Mouse (Mus musculus): ENCODE measurements at regions not wholly inside any gene's neighbourhood (a gene's known extent, or its start where the extent isn't known, plus 50 kb on each side); places are given as distances from the start of the nearest gene placed in this dataset.

DNA sequence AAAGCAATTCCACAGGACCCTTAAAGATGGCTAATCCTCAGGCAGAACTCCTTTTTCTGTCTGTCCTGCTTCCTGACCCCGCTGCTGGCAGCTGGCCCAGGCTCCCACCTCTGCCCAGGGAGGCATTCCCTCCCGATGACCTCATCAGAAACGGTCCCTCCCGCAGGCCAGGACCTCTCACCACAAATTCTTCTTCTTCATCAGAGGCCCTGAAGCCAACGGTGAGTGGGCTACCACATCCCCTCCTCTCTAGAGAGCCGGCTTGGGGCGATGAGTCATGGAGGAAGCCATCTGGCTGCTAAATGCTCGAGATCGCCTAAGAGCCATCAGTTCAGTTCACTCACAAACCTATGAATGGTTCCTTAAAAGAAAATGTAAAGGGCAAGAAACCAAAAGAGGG lies 56.7 kb upstream of the Tpm1 start:
- H3K4me2 ChIP-seq (replicated peaks; ENCODE audit: low read depth, low read length), result no peak overlapping the region
- no peaks in the 10 kb centered on the region for H3K9me3 ChIP-seq (ENCODE audit: control insufficient read depth, low read length)
- H3K27ac ChIP-seq (ENCODE audit: low read depth, low read length), result peak overlapping the region; percentile 7; the same call in 1 of the 2 replicates
- peaks cover 39% of the 10 kb centered on the region for H3K4me1 ChIP-seq (ENCODE audit: control insufficient read depth, insufficient read depth, low read length)
- H3K9ac ChIP-seq (ENCODE audit: low read depth, low read length), result no peak overlapping the region
- no peaks in the 10 kb centered on the region for H3K36me3 ChIP-seq (ENCODE audit: control insufficient read depth, insufficient read depth, low read length)
- no peak overlapping the region for H3K4me3 ChIP-seq (ENCODE audit: low read length)
- H3K27me3 ChIP-seq (ENCODE audit: control insufficient read depth, insufficient read depth, low read length), result no peaks in the 10 kb centered on the region
- peak; percentile 33; the same call in 1 of the 2 replicates for ATAC-seq (ENCODE audit: low FRiP score, low TSS enrichment)
- WGBS, result 15% methylated on average over 9 of the region's 9 CpGs

DNA sequence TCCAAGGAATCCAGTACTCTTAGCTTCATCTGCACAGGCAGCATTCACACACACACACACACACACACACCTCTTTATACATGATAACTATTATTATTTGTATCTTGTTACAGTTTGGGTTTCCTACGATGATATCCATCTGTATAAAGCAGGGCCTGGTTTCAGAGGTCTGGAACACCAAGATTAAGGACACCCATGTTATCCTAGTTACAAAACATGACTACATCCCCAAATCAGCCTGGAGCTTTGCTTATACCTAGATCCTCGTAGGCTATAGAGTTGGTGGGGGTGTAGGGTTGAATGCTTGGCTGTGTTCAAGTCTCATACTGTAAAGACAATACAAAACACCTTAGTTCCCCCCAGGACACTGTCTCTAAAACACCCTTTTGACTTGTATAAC lies 56.0 kb upstream of the Tpm1 start:
- Histone ChIP-seq H3K4me1 (ENCODE audit: control insufficient read depth, insufficient read depth, low read length) (peaks cover 39% of the 10 kb centered on the region), H3K27me3 (ENCODE audit: control insufficient read depth, insufficient read depth, low read length) (no peaks in the 10 kb centered on the region), H3K9me3 (ENCODE audit: control insufficient read depth, low read length) (no peaks in the 10 kb centered on the region), H3K4me2 (replicated peaks; ENCODE audit: low read depth, low read length) (no peak overlapping the region), H3K36me3 (ENCODE audit: control insufficient read depth, insufficient read depth, low read length) (no peaks in the 10 kb centered on the region), H3K27ac (ENCODE audit: low read depth, low read length) (peak overlapping the region; percentile 12; the same call in 1 of the 2 replicates), H3K4me3 (ENCODE audit: low read length) (no peak overlapping the region), H3K9ac (ENCODE audit: low read depth, low read length) (no peak overlapping the region)
- no peak for ATAC-seq (ENCODE audit: low FRiP score, low TSS enrichment)
- 88% methylated on average over 2 of the region's 2 CpGs for WGBS

DNA sequence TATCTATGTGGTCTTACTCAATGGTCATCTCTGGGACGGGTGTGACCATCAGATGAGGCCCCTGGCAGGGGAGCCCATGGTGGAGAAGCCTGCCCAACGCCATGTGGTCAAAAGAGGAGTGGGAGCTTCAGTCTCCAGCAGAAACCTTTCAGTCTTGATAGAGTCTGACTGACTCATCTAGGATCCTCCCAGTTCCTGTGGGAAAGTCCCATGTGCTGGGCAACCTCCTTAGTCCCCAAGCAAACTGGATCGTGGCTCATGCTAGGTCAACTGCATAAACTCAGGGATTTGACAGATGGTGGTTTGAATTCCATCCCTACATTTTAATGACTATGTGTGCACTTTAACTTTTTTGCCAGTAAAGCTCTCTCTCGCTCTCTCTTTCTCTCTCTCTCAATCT lies 55.4 kb upstream of the Tpm1 start:
- no peaks in the 10 kb centered on the region for H3K36me3 ChIP-seq (ENCODE audit: control insufficient read depth, insufficient read depth, low read length)

DNA sequence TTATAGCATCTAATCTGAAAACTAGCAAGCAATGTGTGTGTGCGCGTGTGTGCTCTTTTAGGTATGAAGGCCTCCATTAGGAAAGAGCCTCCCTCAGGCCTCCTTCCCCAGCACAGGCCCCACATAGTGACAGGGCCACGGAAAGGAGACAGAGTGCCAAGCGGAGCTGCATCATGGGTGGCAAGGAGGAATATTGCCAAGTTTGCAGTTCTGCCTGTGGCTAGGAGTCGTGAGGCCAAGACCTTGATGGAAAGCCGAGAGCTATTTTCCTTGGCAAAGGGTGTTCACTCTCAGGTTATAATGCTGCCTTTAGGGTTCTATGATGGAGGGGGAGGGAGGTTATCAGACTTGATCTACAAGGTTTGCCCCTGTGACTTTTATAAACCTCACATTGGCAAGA lies 53.4 kb upstream of the Tpm1 start:
- H3K27me3 ChIP-seq (ENCODE audit: control insufficient read depth, insufficient read depth, low read length), result no peaks in the 10 kb centered on the region
- no peak; the same call in 1 of the 2 replicates for ATAC-seq (ENCODE audit: low FRiP score, low TSS enrichment)
- no peak overlapping the region for H3K4me3 ChIP-seq (ENCODE audit: low read length)
- H3K9me3 ChIP-seq (ENCODE audit: control insufficient read depth, low read length), result no peaks in the 10 kb centered on the region
- H3K36me3 ChIP-seq (ENCODE audit: control insufficient read depth, insufficient read depth, low read length), result no peaks in the 10 kb centered on the region
- H3K27ac ChIP-seq (ENCODE audit: low read depth, low read length), result peak overlapping the region; percentile 37; the same call in 1 of the 2 replicates
- peaks cover 36% of the 10 kb centered on the region for H3K4me1 ChIP-seq (ENCODE audit: control insufficient read depth, insufficient read depth, low read length)
- H3K4me2 ChIP-seq (replicated peaks; ENCODE audit: low read depth, low read length), result no peak overlapping the region
- 45% methylated on average over 6 of the region's 6 CpGs for WGBS
- H3K9ac ChIP-seq (ENCODE audit: low read depth, low read length), result no peak overlapping the region

More for the DNA sequence above, 55.4 kb upstream of the Tpm1 start:
- H3K4me3 ChIP-seq (ENCODE audit: low read length), result no peak overlapping the region
- H3K4me2 ChIP-seq (replicated peaks; ENCODE audit: low read depth, low read length), result no peak overlapping the region
- no peaks in the 10 kb centered on the region for H3K27me3 ChIP-seq (ENCODE audit: control insufficient read depth, insufficient read depth, low read length)
- H3K27ac ChIP-seq (ENCODE audit: low read depth, low read length), result no peak overlapping the region
- no peak overlapping the region for H3K9ac ChIP-seq (ENCODE audit: low read depth, low read length)
- WGBS, result 62% methylated on average over 4 of the region's 4 CpGs
- H3K4me1 ChIP-seq (ENCODE audit: control insufficient read depth, insufficient read depth, low read length), result peaks cover 39% of the 10 kb centered on the region
- no peak for ATAC-seq (ENCODE audit: low FRiP score, low TSS enrichment)
- H3K9me3 ChIP-seq (ENCODE audit: control insufficient read depth, low read length), result no peaks in the 10 kb centered on the region

DNA sequence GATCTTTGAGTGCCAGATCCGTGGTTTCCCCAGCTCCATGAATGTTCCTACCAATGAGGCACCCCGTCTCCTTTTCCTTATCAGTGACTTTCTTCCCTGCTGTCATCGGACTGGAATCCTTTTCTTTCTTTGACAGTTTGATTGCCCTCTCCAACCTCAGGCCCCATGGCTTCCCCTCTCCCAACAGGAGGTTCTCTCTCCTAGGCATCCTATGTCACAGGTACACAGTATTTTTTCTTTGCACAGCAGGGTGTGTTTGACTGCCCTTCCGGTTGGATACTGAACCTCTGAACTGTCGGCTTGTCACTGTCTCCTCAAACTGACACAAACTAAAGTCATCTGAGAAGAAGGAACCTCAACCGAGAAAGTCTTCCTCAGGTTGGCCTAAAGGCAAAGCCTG lies 50.3 kb upstream of the Tpm1 start:
- Histone ChIP-seq H3K4me3 (ENCODE audit: low read length) (no peak overlapping the region), H3K4me2 (replicated peaks; ENCODE audit: low read depth, low read length) (no peak overlapping the region), H3K9me3 (ENCODE audit: control insufficient read depth, low read length) (no peaks in the 10 kb centered on the region), H3K27ac (ENCODE audit: low read depth, low read length) (no peak overlapping the region), H3K4me1 (ENCODE audit: control insufficient read depth, insufficient read depth, low read length) (peaks cover 14% of the 10 kb centered on the region), H3K27me3 (ENCODE audit: control insufficient read depth, insufficient read depth, low read length) (no peaks in the 10 kb centered on the region), H3K36me3 (ENCODE audit: control insufficient read depth, insufficient read depth, low read length) (no peaks in the 10 kb centered on the region), H3K9ac (ENCODE audit: low read depth, low read length) (no peak overlapping the region)
- 56% methylated on average over 6 of the region's 6 CpGs for WGBS
- no peak for ATAC-seq (ENCODE audit: low FRiP score, low TSS enrichment)
